Mouse (Mus musculus) megakaryocyte, embryonic 14.5 days (primary cell): Measurements from ENCODE around the gene Slc25a24.

ENCODE experiments used
- FLI1 ChIP-seq: IDR thresholded peaks from 2 replicates; pipeline ENCODE4 v1.6.1; 2012; ENCODE audit warnings: low read length, inconsistent platforms, mixed read lengths
- GATA1 ChIP-seq: IDR thresholded peaks from 3 replicates; pipeline ENCODE4 v1.6.1; 2012; ENCODE audit warnings: mixed read lengths, low read length, inconsistent platforms, borderline replicate concordance

GRCm38 (mm10) chr3:109216352-109216751, 93.4 kb downstream of the Slc25a24 start:
- TF ChIP-seq FLI1 (no peak), GATA1 (no peak)
